Mouse (Mus musculus): ENCODE results near the gene Olfr345. TPM values are rescaled to one million over a fixed set of nuclear protein-coding genes. Genes with fewer than 3 reads are reported as not detected.

Olfr345 gene
- polyA plus RNA-seq (2015; fragmentation: Nextera tagmentation; extraction: Ambion mirVana): not detected in 2 replicates

DNA sequence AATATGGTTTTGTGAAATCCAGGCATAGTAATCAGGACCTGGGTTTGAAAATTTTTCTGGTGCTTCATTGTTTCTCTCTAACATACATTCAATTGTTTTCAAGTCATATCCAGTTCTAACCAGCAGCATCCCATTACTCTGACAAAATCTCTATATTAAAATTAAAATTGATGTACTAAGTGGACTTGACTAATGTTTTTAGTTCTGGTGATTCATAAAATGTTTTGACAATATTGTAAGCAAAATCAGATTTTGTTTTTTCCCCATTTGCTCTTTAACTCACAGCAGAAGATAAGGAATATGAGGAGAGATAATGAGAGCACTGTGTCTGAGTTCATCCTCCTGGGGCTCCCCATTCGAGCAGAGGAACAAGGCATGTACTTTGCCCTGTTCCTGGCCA lies at the start of gene Olfr345:
TSS of gene Olfr345 (plus strand) at position 301 of the 400 bp plus-strand sequence.
- Histone ChIP-seq H3K9ac (no peak within 1 kb of the TSS), H3K27me3 (no peaks in the 10 kb centered on the region), H3K4me1 (no peaks in the 10 kb centered on the region), H3K4me2 (no peak within 1 kb of the TSS), H3K9me3 (replicated peaks) (no peaks in the 10 kb centered on the region; the same call in 1 of the 2 replicates), H3K36me3 (no peaks in the 10 kb centered on the region), H3K27ac (no peak within 1 kb of the TSS), H3K4me3 (replicated peaks) (no peak within 1 kb of the TSS)
- 81% methylated on average over 1 of the region's 1 CpGs for WGBS
- ATAC-seq (replicated peaks; ENCODE audit: low FRiP score): no peak

DNA sequence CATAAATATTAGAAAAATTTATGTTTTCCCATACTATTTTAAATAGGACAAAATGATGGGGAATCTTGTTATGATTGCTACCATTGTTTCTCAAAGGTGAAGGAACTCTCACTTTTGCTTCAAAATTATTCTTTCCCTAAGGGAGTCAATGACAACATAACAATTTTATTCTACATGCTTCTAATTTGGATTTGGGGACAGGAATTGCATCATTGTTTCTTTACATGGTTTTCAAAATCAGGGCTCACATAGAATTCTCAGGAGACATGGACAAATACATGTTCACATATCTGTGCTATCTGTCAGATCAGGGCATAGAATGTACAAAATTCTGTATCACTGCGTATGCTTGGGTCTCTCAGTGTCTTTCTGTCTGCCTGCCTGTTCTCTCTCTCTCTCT lies 45.6 kb downstream of the Olfr345 start, which contains the start of gene Olfr346:
TSS of gene Olfr346 (plus strand) at position 301 of the 400 bp plus-strand sequence.
- Histone ChIP-seq H3K4me1 (no peaks in the 10 kb centered on the region), H3K9ac (no peak within 1 kb of the TSS), H3K4me2 (no peak within 1 kb of the TSS), H3K27ac (no peak within 1 kb of the TSS), H3K9me3 (replicated peaks) (peaks cover 4% of the 10 kb centered on the region; the same call in 1 of the 2 replicates), H3K4me3 (replicated peaks) (no peak within 1 kb of the TSS), H3K27me3 (no peaks in the 10 kb centered on the region), H3K36me3 (no peaks in the 10 kb centered on the region)
- ATAC-seq (replicated peaks; ENCODE audit: low FRiP score): no peak
- WGBS: 88% methylated on average over 1 of the region's 1 CpGs

Other genes starting within 250 kb of the Olfr345 start
- gene Olfr339, start 221.1 kb upstream of the Olfr345 start, polyA plus RNA-seq (2015; fragmentation: Nextera tagmentation; extraction: Ambion mirVana): not detected in 2 replicates
- not detected in 2 replicates for gene Olfr340, start 187.5 kb upstream of the Olfr345 start, polyA plus RNA-seq (2015; fragmentation: Nextera tagmentation; extraction: Ambion mirVana)
- not detected in 2 replicates for gene Olfr341, start 157.6 kb upstream of the Olfr345 start, polyA plus RNA-seq (2015; fragmentation: Nextera tagmentation; extraction: Ambion mirVana)
- gene Olfr342, start 115.0 kb upstream of the Olfr345 start, polyA plus RNA-seq (2015; fragmentation: Nextera tagmentation; extraction: Ambion mirVana): not detected in 2 replicates
- not detected in 2 replicates for gene Olfr344, start 73.4 kb upstream of the Olfr345 start, polyA plus RNA-seq (2015; fragmentation: Nextera tagmentation; extraction: Ambion mirVana)
- gene Olfr346, start 45.7 kb downstream of the Olfr345 start, polyA plus RNA-seq (2015; fragmentation: Nextera tagmentation; extraction: Ambion mirVana): not detected in 2 replicates
- not detected in 2 replicates for gene Olfr347, start 91.9 kb downstream of the Olfr345 start, polyA plus RNA-seq (2015; fragmentation: Nextera tagmentation; extraction: Ambion mirVana)
- not detected in 2 replicates for gene Olfr348, start 144.2 kb downstream of the Olfr345 start, polyA plus RNA-seq (2015; fragmentation: Nextera tagmentation; extraction: Ambion mirVana)
- not detected in 2 replicates for gene Olfr50, start 150.5 kb downstream of the Olfr345 start, polyA plus RNA-seq (2015; fragmentation: Nextera tagmentation; extraction: Ambion mirVana)
- not detected in 2 replicates for gene Olfr3, start 177.0 kb downstream of the Olfr345 start, polyA plus RNA-seq (2015; fragmentation: Nextera tagmentation; extraction: Ambion mirVana)
- gene Olfr350, start 206.3 kb downstream of the Olfr345 start, polyA plus RNA-seq (2015; fragmentation: Nextera tagmentation; extraction: Ambion mirVana): not detected in 2 replicates
- not detected in 2 replicates for gene Olfr351, start 222.6 kb downstream of the Olfr345 start, polyA plus RNA-seq (2015; fragmentation: Nextera tagmentation; extraction: Ambion mirVana)
- gene Olfr352, start 228.4 kb downstream of the Olfr345 start, polyA plus RNA-seq (2015; fragmentation: Nextera tagmentation; extraction: Ambion mirVana): not detected in 2 replicates

Data from kidney, embryonic 15.5 days (tissue).